Mouse (Mus musculus) right cerebral cortex, postnatal 4 days (tissue): Measurements from ENCODE around the gene Tbc1d20.
"Not testable (repeated sequence)": the region's sequence is repeated elsewhere in the genome, so short reads cannot be mapped to it uniquely, and the experiment has no call there.

Experiments
- DNase-seq: peaks from one replicate; pipeline ENCODE4 v3.0.0-alpha.2; 2022

Gene Tbc1d20

DNA sequence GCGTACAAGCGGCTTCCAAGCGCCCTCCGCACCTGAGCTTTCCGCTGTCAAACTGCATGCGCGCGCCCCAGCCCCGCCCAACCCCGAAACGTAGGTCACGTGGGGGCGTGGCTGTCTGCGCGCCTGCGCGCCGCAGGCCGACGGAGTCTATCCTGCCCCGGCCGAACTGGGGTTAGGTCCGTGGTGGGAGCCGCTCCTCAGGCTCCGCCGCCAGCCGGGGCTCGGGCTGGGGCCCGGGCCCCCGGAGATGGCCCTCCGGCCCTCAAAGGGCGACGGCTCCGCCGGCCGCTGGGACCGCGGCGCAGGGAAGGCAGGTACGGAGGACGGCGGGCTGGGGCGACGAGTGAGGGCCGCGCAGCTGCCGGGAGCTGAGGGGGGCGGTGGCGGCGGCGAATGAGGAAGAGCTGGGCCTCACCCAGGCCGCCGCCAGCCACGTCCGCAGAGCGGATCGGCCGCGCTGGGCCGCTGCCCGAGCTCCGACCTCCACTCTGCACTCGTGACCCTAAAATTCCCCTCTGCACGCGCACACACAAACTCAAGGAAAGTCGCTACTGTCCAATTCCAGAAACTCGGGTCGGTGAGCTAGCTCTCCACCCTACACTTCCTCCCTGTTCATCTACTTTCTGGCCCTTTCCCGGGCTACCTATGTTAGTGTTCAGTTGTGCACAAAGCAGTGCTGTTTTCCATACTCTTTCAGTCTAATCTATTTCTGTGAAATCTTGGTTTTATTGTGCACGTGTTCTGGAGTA lies at the start of gene Tbc1d20:
Tbc1d20 (plus strand) TSS at position 102 of the 749 bp plus-strand sequence.
- peak; percentile 89 for DNase-seq

DNA sequence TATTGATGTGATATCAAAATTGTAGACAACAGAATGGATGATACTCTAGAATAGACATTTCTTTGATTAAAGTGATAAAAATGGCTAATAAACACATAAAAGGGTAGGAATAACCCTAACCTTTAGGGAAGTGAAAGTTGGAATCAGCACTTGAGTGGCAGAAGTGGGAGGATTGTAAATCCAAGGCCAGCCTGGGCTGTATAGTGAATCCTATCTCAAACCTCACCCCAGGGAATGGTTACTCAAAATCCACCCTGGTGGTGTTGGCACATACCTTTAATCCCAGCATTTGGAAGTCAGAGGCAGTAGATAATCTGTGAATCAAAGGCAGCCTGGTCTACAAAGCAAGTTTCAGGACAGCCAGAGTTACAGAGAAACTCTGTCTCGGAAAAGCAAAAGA lies 46.4 kb upstream of the Tbc1d20 start:
- DNase-seq, result no peak

DNA sequence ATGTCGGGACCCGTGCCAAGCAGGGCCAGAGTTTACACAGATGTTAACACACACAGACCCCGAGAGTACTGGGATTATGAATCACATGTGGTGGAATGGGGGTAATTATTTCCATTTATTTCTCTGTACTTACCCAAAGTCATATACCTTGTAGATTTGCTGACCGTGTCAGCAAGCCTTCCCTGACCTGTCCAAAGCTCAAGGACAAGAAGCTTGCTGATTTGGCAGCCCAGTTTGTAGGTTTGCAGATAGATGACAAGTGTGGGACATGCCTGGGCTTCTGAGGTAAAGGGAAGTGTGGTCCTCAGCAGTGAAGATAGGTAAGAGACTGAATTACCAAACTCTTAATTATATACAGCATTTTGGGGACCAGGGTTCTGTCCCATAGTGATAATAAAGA lies 43.1 kb upstream of the Tbc1d20 start:
- no peak for DNase-seq

GRCm38 (mm10) chr2:152259739-152260138 lies 33.9 kb upstream of the Tbc1d20 start:
- DNase-seq, result no peak

- no peak for DNase-seq
Measured at GRCm38 (mm10) chr2:152273639-152274038, 20.0 kb upstream of the Tbc1d20 start.

DNA sequence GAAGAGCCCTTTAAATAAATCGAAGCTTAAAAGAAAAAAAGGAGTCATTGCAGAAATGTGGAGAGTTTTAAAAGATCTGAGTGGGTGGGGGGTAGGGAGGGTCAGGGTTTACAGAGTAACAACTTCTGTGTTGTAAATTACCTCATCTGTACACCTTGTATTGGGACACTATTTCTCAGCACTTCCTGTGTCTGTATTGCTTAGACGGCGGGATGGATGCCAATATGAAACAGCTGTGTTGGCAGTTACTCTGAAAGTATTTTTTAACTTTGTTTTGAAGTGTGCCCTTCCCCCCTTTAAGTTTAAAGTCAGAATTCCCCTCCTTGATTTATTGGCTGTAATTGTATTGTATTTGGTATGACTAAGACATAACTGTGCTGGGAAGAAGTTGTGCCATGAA lies 12.2 kb upstream of the Tbc1d20 start:
- DNase-seq, result no peak

- DNase-seq, result no peak
Measured at GRCm38 (mm10) chr2:152287560-152287959, 6.1 kb upstream of the Tbc1d20 start.

- DNase-seq, result no peak
Measured at GRCm38 (mm10) chr2:152288046-152288445, 5.6 kb upstream of the Tbc1d20 start.

GRCm38 (mm10) chr2:152289623-152290022 lies 4.0 kb upstream of the Tbc1d20 start:
- not testable (repeated sequence) for DNase-seq

DNA sequence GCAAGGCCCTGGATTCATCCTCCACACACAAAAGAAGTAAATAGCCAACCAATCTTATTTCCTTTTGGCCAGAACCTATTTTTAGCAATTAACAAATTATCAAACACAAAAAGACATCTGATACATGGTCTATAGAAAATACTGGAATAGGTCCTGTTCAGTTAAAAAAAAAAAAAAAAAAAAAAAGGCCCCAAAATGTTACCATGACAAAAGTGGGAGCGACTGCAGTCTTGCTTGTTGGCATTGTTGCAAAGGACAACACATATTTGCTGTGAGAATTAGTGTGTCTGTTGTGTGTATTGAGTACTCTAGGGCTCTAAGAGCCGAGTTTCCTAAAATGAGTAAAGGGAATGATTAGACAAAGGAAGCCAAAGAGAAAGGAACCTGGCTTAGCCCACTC lies 1.2 kb upstream of the Tbc1d20 start:
- no peak for DNase-seq

DNA sequence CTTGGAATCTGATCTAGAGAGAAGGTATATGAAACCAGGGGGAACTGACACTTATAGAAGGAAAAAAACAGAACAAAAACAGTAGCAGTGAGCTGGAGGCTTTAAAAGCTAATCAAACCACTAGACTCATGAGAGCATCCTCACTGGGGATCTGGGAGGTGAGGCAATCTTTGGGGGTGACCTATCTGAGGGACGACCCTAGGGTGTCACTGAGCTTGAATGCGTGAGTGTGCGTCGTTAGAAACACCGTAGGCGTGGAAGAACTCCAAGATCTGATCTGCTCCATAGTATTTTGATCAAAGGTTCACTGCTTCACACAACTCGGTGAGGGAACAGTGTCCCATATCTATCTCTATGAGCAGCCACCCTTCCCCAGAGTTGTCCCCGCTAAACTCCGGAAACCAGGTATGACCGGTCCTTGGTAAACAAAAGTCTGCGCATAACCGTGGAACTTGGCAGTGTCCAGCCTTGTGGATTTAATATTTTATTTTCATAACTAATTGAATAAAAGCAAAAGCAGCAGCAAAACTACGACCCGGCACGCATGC lies 375 bp upstream of the Tbc1d20 start:
- no peak for DNase-seq

- DNase-seq, result no peak
Measured at GRCm38 (mm10) chr2:152294541-152294940, 913 bp downstream of the Tbc1d20 start.

- DNase-seq, result no peak
Measured at GRCm38 (mm10) chr2:152302862-152303261, 9.2 kb downstream of the Tbc1d20 start.

- no peak for DNase-seq
Measured at GRCm38 (mm10) chr2:152303781-152304180, 10.2 kb downstream of the Tbc1d20 start.

- no peak for DNase-seq
Measured at GRCm38 (mm10) chr2:152305480-152305879, 11.9 kb downstream of the Tbc1d20 start.

DNA sequence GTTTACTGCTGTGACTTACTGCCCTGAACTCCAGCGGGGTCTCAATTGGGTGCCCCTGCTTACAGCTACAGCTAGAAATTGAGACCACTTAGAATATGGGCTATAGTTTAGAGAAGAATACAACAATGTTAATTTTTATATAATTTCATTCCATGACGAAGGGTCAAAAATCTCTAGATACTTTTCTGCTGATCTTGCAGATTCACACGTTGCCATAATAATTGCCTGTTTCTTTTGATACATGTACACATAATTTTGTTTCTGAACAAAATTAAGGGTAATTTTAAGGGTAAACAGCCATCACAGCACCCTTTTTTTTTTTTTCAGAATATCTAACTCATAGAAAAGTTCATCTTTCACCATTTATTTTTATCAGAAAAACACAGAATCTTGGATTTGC lies 13.6 kb downstream of the Tbc1d20 start:
- no peak for DNase-seq

- DNase-seq, result no peak
Measured at GRCm38 (mm10) chr2:152312996-152313395, 19.4 kb downstream of the Tbc1d20 start.

DNA sequence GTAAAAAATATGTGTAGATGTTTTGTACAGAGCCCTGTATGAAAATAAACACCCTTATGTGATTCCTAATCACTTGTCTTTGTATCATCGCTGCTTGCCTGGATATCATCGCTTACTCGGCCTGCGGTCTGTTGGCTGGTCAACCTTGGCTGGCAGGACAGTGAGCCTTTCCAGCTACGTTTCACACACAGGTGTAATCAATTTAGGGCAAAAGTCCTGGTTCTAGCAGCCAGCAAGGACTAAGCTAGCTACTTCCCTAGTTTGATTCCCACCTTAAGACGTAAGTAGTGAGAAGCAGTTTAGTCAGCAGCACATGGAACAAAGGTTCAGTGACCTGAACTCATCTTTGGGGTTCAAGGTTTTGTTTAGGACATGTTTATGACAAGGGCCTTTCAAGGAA lies 20.3 kb downstream of the Tbc1d20 start:
- no peak for DNase-seq

DNA sequence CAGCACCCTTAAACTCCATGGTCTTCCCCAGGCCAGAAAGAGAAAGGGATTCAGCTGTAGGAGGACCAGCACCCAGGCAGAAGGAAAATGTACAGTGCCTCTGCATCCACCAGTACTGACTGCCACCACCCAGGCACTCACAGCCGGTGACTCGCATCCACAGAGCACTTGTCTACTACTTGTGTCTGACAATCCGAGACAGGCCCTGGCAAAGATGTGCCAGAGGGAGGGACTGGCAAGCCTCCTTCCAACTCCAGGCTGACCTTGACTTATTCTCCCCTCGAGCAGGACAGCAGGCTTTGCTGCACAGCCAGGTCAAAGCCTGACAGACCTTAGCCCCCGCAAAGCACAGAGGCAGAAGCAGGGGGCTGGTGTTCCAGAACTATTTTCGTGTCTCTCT lies 23.4 kb downstream of the Tbc1d20 start:
- DNase-seq, result no peak

- no peak for DNase-seq
Measured at GRCm38 (mm10) chr2:152321558-152321957, 27.9 kb downstream of the Tbc1d20 start.

DNA sequence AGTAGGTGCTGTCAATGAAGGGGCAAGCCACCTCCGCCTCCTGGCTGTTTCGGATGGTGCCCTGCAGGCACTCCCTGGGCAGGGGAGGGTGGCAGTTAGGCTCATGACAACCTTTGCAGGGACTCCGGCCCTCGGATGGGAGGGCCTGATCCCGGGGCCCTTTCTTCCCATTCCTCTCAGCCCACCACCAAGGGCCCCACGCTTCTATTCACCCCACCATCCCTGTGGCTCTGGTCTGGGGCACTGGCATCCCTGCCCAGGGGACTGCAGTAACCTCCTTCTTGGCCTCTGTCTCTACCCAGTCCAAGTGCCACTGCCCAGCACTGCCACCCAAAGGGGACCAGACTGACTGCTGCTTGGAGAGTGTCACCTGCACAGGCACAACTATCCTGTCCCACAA lies 28.6 kb downstream of the Tbc1d20 start:
- no peak for DNase-seq

- no peak for DNase-seq
Measured at GRCm38 (mm10) chr2:152323971-152324370, 30.3 kb downstream of the Tbc1d20 start.

DNA sequence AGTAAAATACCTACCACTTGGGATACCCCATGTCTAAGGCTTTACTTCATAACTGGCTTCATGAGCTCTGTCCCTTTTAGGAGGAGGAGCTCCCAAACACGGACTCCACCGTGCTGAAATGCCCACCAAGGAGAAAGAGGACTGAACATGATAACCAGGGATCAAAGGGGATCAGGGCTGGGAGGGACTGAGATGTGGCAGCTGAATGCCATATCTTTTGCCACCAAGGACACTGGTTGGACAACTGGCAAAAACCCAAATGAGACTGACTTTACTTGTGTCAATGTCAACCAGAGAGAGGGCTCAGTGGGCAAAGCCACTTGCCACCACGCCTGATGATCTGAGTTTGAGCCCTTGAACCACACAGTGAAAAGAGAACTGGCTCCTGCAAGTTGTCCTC lies 31.2 kb downstream of the Tbc1d20 start:
- no peak for DNase-seq

- no peak for DNase-seq
Measured at GRCm38 (mm10) chr2:152326157-152326556, 32.5 kb downstream of the Tbc1d20 start.

GRCm38 (mm10) chr2:152326654-152327053 lies 33.0 kb downstream of the Tbc1d20 start:
- no peak for DNase-seq
